Mouse (Mus musculus) kidney, postnatal 25 days (tissue): ENCODE results near the gene Cyp2s1.

Experiments used
- DNase-seq, 2 experiments: peaks; one replicate each; pipeline ENCODE4 v3.0.0; 2021; ENCODE audit warnings: mixed read lengths in 2 of 2

Cyp2s1 gene

GRCm38 (mm10) chr7:25780753-25781152 lies 36.0 kb downstream of the Cyp2s1 start:
- DNase-seq: no peak

- no peak for DNase-seq
These were observed 36.7 kb downstream of the Cyp2s1 start for GRCm38 (mm10) chr7:25780021-25780420.

DNA sequence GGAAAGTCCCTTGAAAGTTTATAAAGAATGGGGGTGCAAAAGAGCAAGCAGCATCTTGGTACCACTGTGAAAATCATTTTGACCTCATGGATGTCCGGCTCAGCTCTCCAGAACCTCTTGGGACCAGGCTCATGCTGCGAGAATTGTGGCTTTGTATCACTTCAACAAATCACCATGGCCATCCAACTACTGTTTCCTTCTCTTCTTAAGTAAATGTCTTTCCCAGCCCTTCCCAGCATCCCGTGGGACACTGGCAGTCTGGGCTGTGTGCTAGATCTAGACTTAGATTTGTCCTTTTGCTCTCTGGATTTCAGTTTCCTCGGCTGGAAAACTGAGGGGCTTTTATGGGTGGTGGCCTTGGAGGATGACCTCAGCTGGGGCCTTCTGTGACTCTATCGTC lies 48.5 kb downstream of the Cyp2s1 start:
- no peak for DNase-seq

DNA sequence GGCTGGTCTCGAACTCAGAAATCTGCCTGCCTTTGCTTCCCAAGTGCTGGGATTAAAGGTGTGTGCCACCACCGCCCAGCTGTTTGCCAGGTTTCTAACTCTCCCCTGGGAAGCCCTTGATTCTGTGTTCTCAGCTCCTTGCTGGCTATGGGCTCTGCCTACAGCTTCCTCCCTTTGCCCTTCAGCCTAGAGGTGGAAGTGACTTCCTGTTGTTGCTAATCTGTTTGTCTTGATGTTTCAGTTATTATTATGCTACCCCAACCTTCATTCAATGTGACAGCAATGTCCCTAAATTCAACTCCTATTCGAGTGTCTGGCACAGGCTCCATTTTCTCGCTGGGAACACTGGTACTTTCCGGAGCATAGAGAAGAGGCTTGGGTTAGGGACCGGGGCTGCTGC lies 50.6 kb downstream of the Cyp2s1 start:
- DNase-seq: no peak

DNA sequence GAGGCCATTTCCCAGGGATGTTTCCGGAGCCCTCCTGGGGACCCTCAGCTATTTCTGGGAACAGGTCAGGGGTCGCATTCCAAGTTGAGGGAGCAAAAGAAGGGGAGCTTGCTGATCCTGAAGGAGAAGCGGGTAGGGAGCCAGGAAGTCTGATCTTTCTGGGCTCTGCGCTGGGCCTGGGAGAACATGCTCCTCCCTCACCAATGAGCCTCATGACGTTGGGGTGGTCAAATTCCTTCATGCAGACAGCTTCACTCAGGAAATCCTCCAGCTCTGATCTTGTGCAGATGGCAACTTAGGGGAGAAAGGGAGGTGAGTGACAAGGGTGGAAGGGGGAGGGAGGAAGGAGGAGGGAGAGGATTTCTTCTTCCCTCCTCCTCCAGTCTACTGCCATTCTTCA lies 52.5 kb downstream of the Cyp2s1 start:
- DNase-seq: peak; percentile 43 to 66

DNA sequence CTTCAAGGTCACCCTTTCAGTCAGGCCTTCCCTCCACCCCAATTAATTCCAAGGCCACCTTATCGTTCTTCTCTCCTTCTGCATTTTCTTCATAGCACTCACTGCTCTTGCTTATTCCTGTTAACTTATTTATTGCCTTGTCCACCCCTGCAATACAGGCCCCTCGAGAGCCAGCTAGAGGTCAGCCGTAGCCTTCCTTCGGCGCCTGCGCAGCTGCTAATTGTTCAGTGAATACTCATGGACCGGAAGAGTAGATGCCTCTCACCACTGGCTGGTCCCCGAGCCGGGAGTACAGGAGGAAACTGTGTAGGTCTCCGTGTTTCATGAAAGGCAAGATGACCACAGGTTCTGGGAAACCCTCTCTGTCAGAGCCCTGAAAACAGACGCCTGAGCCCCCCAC lies 53.0 kb downstream of the Cyp2s1 start:
- peak; percentile 59 to 67 for DNase-seq

GRCm38 (mm10) chr7:25761354-25761753 lies 55.4 kb downstream of the Cyp2s1 start:
- DNase-seq: peak; percentile 9 to 57

DNA sequence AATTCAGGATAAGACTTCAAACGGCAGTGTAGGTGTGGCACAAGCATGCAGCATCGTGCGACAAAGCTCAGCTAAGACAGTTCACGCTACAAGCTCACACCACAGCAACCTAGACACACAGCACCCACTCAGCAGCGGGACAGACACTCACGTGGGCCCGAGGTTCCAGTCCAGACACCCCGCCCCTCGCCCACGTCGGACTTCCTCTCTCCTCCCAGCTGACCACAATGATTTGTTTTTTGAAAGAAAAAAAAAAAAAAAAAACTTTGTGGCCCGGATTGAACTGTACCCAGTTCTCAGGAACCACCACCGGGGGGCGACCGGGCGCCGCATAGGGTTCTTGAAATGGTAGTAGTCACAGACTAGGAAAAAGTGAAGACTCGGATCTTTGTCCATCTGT lies 60.7 kb downstream of the Cyp2s1 start:
- peak; percentile 96 to 97 for DNase-seq

DNA sequence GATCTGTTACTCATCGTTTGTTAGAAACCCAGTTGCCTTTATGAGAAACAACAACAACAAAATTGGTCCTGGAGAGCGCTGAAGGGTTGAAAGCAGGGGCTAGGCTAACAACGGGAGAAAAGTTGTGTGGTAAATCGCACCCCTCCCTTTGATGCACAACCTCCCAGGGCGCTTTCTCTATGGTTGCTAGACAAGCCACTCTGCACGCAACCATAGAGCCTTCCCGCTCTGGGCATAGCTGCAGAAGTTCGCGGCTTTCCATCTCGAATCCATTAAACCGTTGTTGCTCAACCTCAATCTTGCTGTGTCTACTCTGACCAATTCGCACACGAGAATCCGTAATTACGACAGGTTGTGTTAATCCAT lies 61.3 kb downstream of the Cyp2s1 start:
- peak; percentile 53 to 78 for DNase-seq

DNA sequence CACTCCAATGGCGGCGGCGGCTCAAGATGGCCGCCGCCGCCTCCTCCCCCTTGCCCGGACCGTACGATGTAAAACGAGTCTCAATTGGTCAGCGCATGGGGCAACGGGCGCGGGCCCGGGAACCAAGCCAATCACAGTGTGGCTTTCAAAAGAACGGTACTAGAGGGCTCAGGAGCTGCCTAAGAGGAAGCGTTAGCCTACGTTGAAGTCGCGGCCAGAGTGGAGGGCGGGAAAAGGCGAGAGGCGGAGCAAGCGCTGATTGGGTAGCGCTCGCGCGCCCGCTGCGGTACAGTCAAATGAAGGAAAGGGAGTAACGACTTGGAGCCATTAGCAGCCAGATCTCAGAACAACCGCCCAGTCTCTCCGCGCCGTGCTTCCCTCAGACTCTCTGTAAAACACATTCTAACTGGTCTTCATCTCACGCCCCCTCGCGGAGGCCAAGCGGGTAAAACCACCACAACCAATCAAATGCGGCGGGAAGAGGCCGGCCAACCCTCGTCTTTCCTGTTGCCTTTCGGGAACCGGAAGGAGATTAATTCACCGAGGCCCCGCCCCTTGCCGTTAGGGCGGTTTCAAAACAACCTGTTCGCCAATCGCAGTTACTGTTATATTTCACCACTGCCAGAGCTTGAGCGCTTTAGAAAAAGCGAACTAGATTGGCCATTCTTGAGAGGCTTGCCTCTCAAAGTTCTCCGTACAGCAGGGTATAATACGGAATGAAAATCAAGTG lies 61.8 kb downstream of the Cyp2s1 start, which contains the start of gene Hnrnpul1:
Gene Hnrnpul1 (minus strand): TSS at position 20 of the 730 bp plus-strand sequence.
- peak; percentile 99 for DNase-seq

DNA sequence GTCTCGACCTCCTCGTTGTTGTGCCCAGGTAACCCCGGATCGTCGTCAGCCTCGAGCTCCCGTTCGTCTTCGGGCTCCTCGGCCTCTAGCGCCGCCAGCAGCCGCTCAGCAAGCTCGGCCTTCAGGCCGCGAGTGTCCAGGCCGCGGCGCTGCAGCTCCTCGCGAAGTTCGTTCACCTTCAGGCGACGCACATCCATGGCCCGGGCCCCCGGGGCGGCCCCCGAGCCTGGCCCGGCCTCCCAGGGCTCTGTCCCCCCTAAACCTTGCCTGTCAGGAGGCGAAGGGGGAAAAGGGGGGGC lies 62.3 kb downstream of the Cyp2s1 start:
- DNase-seq: no peak

- peak; percentile 47 to 71 for DNase-seq
These were observed 62.9 kb downstream of the Cyp2s1 start for GRCm38 (mm10) chr7:25753643-25754438.

DNA sequence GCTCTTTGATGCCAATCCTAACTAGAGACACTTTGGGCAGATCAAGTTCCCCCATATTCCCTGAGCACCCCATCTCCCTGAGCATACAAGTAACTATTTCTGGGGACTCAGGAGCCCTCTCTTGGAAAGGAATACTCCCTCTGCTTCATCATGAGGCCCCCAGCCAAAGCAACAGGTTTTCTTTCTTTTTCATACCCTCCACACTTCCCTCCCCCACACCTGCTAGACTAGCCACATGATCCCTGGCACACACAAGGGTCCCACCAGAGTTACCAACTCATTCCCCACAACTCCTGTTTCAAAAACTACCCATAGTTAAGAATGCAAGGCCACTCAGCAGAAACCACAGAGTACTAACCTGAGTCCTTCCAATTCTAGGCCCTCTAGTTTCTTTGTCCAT lies 63.6 kb downstream of the Cyp2s1 start:
- DNase-seq: no peak
